Mouse (Mus musculus): ENCODE data around the gene Fgfr2.

- no peak for TF ChIP-seq CTCF (IDR thresholded peaks at IDR 0.05)
- no peak for TF ChIP-seq EP300 (IDR thresholded peaks at IDR 0.05)
Measured at GRCm38 (mm10) chr7:131992226-131992625, 1130.9 kb downstream of the Fgfr2 start.
